ENCODE assay signal across 8 mouse cellular contexts in the genomic region with DNA sequence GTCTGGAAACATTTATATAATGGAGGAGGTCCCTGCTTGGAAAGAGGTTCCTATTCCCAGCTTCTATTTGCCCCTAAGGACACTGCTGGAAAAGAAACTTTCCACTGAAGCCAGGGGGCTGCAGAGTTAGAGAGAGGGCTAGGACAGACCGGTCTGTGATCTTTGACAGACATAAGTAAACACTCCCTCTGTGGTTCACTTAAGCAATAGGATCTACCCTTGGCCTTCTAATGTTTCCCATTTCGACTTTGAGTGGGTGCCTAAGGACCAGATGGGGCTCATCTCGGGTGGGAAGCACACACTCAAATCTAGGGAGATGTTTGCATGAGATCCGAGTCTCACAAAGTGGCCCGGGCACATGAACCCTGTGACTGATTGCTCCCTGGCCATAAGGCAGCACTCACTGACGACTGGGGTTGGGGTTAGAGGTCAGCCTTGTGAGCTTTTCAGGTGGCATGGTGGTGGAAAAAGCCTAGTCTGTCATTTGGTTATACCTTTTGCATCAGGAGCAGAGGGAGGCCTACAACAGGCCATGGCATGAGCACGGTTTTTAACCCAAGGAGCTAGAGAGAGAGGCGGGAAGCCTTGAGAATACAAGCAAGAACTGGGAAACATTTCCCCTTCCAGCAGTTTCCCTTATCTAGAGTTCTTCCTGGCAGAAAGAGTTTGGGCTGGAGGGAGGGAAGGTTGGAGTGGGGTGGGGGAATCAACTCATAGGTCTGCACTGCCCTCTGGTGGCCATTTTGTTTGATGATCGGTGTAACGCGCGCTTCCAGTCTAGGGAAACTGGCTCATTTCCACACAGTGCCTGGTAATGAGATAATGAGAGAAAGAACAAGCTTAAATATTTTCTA. TPM values are rescaled to one million over a fixed set of nuclear protein-coding genes. Genes with fewer than 3 reads are reported as not detected.
DNase-seq lines count a peak whose midpoint lies in the region; ATAC-seq lines count a peak whose summit lies in the region.

No protein-coding gene starts in this region.

- H3K9ac ChIP-seq in forebrain, embryonic 16.5 days (replicated peaks; ENCODE audit: low read depth, low read length): no peak overlapping the region
- H3K9ac ChIP-seq in liver, embryonic 12.5 days: no peak overlapping the region
- no peak overlapping the region; the same call in 1 of the 2 replicates for H3K9ac ChIP-seq in neural tube, embryonic 13.5 days

- peak; percentile 50 for DNase-seq in MN1 (ENCODE audit: low spot score)
- peak; percentile 39 for DNase-seq in cerebellum, adult 11-12 months
- peak; percentile 86 to 92 for DNase-seq in heart, postnatal 14 days
- DNase-seq in kidney, postnatal 36 days: peak; percentile 58 to 86
- peak; percentile 30 for DNase-seq in thymus, postnatal 0 days (ENCODE audit: low spot score)

- 40% methylated on average over 12 of the region's 12 CpGs for WGBS in forebrain, embryonic 16.5 days
- 27% methylated on average over 12 of the region's 12 CpGs for WGBS in liver, embryonic 12.5 days (ENCODE audit: insufficient replicate concordance)
- 41% methylated on average over 12 of the region's 12 CpGs for WGBS in neural tube, embryonic 13.5 days

- no peak overlapping the region for H3K4me3 ChIP-seq in forebrain, embryonic 16.5 days (replicated peaks; ENCODE audit: low read length)
- H3K4me3 ChIP-seq in liver, embryonic 12.5 days: no peak overlapping the region
- no peak overlapping the region for H3K4me3 ChIP-seq in neural tube, embryonic 13.5 days

- peak; percentile 92 for ATAC-seq in forebrain, embryonic 16.5 days
- peak; percentile 40; the same call in 1 of the 2 replicates for ATAC-seq in liver, embryonic 12.5 days
- ATAC-seq in neural tube, embryonic 13.5 days (ENCODE audit: low read depth): peak; percentile 89

- no peak overlapping the region for H3K27ac ChIP-seq in forebrain, embryonic 16.5 days (ENCODE audit: low read length)
- no peak overlapping the region for H3K27ac ChIP-seq in liver, embryonic 12.5 days
- H3K27ac ChIP-seq in neural tube, embryonic 13.5 days (replicated peaks): no peak overlapping the region

- intact Hi-C loops in heart, postnatal 14 days (cut with DNase I): loop anchor here (1.0 kb wide), 1 partner anchor 119 kb away; no protein-coding TSS in a partner anchor

- H3K4me2 ChIP-seq in forebrain, embryonic 16.5 days (ENCODE audit: low read length): no peak overlapping the region
- H3K4me2 ChIP-seq in liver, embryonic 12.5 days: no peak overlapping the region
- H3K4me2 ChIP-seq in neural tube, embryonic 13.5 days: no peak overlapping the region

- H3K27me3 ChIP-seq in forebrain, embryonic 16.5 days (replicated peaks; ENCODE audit: control insufficient read depth, insufficient read depth, low read length): no peaks in the 10 kb centered on the region
- no peaks in the 10 kb centered on the region for H3K27me3 ChIP-seq in liver, embryonic 12.5 days (replicated peaks)
- no peaks in the 10 kb centered on the region for H3K27me3 ChIP-seq in neural tube, embryonic 13.5 days

- H3K4me1 ChIP-seq in forebrain, embryonic 16.5 days (replicated peaks; ENCODE audit: control insufficient read depth, insufficient read depth, low read length): peaks cover 7% of the 10 kb centered on the region
- H3K4me1 ChIP-seq in liver, embryonic 12.5 days: no peaks in the 10 kb centered on the region
- H3K4me1 ChIP-seq in neural tube, embryonic 13.5 days (replicated peaks): peaks cover 7% of the 10 kb centered on the region; the same call in 1 of the 2 replicates

- H3K9me3 ChIP-seq in forebrain, embryonic 16.5 days (ENCODE audit: control insufficient read depth, low read length): no peaks in the 10 kb centered on the region
- no peaks in the 10 kb centered on the region for H3K9me3 ChIP-seq in liver, embryonic 12.5 days (replicated peaks)
- H3K9me3 ChIP-seq in neural tube, embryonic 13.5 days: peaks cover 5% of the 10 kb centered on the region

- H3K36me3 ChIP-seq in forebrain, embryonic 16.5 days (ENCODE audit: control insufficient read depth, insufficient read depth): no peaks in the 10 kb centered on the region
- no peaks in the 10 kb centered on the region for H3K36me3 ChIP-seq in liver, embryonic 12.5 days
- H3K36me3 ChIP-seq in neural tube, embryonic 13.5 days: no peaks in the 10 kb centered on the region

RNA-seq across cellular contexts. Expression of a gene that starts 59.7 kb away (rescaled TPM):
- polyA plus RNA-seq in forebrain, embryonic 16.5 days (2015; fragmentation: Nextera tagmentation; extraction: Ambion mirVana): 33.8 and 37.9 TPM in 2 replicates
- 1 to 10 TPM; 5.5 to 6.2 TPM for total RNA-seq in heart, postnatal 14 days (2021)
- 0.12 and 0.24 TPM in 2 replicates for polyA plus RNA-seq in liver, embryonic 12.5 days (2016; fragmentation: Nextera tagmentation; extraction: Ambion mirVana)
- 40.5 and 43.9 TPM in 2 replicates for polyA plus RNA-seq in neural tube, embryonic 13.5 days (2015; fragmentation: Nextera tagmentation; extraction: Ambion mirVana)
- polyA plus RNA-seq in thymus, postnatal 0 days (2015; fragmentation: Nextera tagmentation; extraction: Ambion mirVana): 0.40 and 0.44 TPM in 2 replicates

Comparison
In these comparisons a context has a peak if more than half of its experiments do, and no peak if none do; other contexts are left out.
1. DNase-seq: peak in every context shown above with its lines; median percentile 89 in heart, postnatal 14 days; 72 in kidney, postnatal 36 days; 50 in MN1; 39 in cerebellum, adult 11-12 months; 30 in thymus, postnatal 0 days.
2. ATAC-seq: peak in every context shown above with its lines; median percentile 92 in forebrain, embryonic 16.5 days; 89 in neural tube, embryonic 13.5 days; 40 in liver, embryonic 12.5 days.
3. RNA of a gene that starts 59.7 kb away (polyA plus RNA-seq): 40.5 to 43.9 TPM in neural tube, embryonic 13.5 days and 33.8 to 37.9 TPM in forebrain, embryonic 16.5 days; 0.40 to 0.44 TPM in thymus, postnatal 0 days and 0.12 to 0.24 TPM in liver, embryonic 12.5 days; every median in the first group is over 10 times any median in the second.